Mouse (Mus musculus): ENCODE data around the gene Tm6sf2. TPM values are rescaled to one million over a fixed set of nuclear protein-coding genes. Genes with fewer than 3 reads are reported as not detected.
A peak's percentile ranks its signal among the peaks of the same experiment; 100 is the strongest.

The Tm6sf2 gene
- polyA plus RNA-seq, 1 experiment from 2014 or later, result 1.6 TPM

- no peak overlapping the region for H3K4me2 ChIP-seq
- no peaks in the 10 kb centered on the region for H3K36me3 ChIP-seq (ENCODE audit: control insufficient read depth, insufficient read depth, low read length)
- H3K4me1 ChIP-seq (ENCODE audit: control insufficient read depth, insufficient read depth, low read length), result peaks cover 9% of the 10 kb centered on the region; the same call in 1 of the 2 replicates
- DNase-seq (ENCODE audit: low spot score, missing footprints) (peak; percentile 28), ATAC-seq (ENCODE audit: low FRiP score) (no peak)
- H3K27ac ChIP-seq (ENCODE audit: low read depth, low read length), result no peak overlapping the region
- no peak overlapping the region for H3K4me3 ChIP-seq (ENCODE audit: low read depth, low read length)
- H3K9ac ChIP-seq (ENCODE audit: low read length), result no peak overlapping the region
- H3K9me3 ChIP-seq (ENCODE audit: control insufficient read depth, low read length), result no peaks in the 10 kb centered on the region
- 51% methylated on average over 2 of the region's 2 CpGs for WGBS
- H3K27me3 ChIP-seq (ENCODE audit: control insufficient read depth, insufficient read depth, low read length), result no peaks in the 10 kb centered on the region
Measured at GRCm38 (mm10) chr8:70122863-70123262, 50.1 kb downstream of the Tm6sf2 start.

DNA sequence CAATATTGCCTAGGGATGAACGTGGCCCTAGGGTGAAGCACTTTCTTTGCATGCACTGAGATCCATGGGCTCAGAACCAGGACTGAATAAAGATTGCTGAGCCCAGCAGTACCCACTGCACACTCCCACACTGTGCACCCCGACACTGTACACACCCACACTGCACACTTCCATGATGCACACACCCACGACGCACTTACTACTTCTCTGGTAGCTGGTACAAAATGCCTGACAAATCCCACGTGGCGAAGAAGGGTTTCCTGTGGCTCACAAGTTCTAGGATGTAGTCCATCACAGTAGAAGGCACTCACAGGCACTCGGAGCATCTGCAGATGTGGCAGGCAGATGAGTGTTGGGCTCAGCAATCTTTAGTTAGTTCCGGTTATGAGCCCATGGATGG, 52.3 kb downstream of the Tm6sf2 start:
- no peaks in the 10 kb centered on the region for H3K4me1 ChIP-seq (ENCODE audit: control insufficient read depth, insufficient read depth, low read length)
- no peaks in the 10 kb centered on the region for H3K36me3 ChIP-seq (ENCODE audit: control insufficient read depth, insufficient read depth, low read length)
- ATAC-seq (ENCODE audit: low FRiP score) (no peak), DNase-seq (ENCODE audit: low spot score, missing footprints) (peak; percentile 39)
- WGBS, result 67% methylated on average over 8 of the region's 8 CpGs
- H3K27ac ChIP-seq (ENCODE audit: low read depth, low read length), result no peak overlapping the region
- no peak overlapping the region for H3K4me2 ChIP-seq
- H3K27me3 ChIP-seq (ENCODE audit: control insufficient read depth, insufficient read depth, low read length), result no peaks in the 10 kb centered on the region
- no peaks in the 10 kb centered on the region for H3K9me3 ChIP-seq (ENCODE audit: control insufficient read depth, low read length)
- no peak overlapping the region for H3K4me3 ChIP-seq (ENCODE audit: low read depth, low read length)
- no peak overlapping the region for H3K9ac ChIP-seq (ENCODE audit: low read length)

DNA sequence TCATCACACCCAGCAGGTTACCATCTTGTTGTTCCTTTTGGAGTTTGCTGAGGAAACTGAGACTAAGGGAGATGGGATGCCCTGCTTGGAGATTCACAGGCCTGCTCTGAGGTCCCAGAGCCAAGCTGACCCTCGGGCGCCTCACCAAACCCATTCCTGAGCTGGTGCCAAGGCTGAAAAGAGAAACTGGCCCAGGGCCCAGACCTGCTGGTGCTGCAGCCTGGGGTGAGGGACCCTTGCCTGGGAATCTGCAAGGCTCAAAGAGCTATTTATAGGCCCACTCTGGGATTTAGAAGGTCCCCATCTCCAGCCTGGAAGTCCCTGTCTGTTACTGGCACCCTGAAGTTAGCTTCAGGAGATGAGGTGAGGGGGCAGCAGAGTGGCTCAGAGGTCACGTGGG, 55.7 kb downstream of the Tm6sf2 start:
- WGBS, result 79% methylated on average over 3 of the region's 3 CpGs
- Histone ChIP-seq H3K4me1 (ENCODE audit: control insufficient read depth, insufficient read depth, low read length) (peaks cover 4% of the 10 kb centered on the region), H3K9ac (ENCODE audit: low read length) (no peak overlapping the region), H3K9me3 (ENCODE audit: control insufficient read depth, low read length) (no peaks in the 10 kb centered on the region), H3K27ac (ENCODE audit: low read depth, low read length) (no peak overlapping the region), H3K36me3 (ENCODE audit: control insufficient read depth, insufficient read depth, low read length) (no peaks in the 10 kb centered on the region), H3K4me3 (ENCODE audit: low read depth, low read length) (no peak overlapping the region), H3K4me2 (no peak overlapping the region), H3K27me3 (ENCODE audit: control insufficient read depth, insufficient read depth, low read length) (no peaks in the 10 kb centered on the region)
- no peak for ATAC-seq (ENCODE audit: low FRiP score)
- DNase-seq (ENCODE audit: low spot score, missing footprints), result no peak

DNA sequence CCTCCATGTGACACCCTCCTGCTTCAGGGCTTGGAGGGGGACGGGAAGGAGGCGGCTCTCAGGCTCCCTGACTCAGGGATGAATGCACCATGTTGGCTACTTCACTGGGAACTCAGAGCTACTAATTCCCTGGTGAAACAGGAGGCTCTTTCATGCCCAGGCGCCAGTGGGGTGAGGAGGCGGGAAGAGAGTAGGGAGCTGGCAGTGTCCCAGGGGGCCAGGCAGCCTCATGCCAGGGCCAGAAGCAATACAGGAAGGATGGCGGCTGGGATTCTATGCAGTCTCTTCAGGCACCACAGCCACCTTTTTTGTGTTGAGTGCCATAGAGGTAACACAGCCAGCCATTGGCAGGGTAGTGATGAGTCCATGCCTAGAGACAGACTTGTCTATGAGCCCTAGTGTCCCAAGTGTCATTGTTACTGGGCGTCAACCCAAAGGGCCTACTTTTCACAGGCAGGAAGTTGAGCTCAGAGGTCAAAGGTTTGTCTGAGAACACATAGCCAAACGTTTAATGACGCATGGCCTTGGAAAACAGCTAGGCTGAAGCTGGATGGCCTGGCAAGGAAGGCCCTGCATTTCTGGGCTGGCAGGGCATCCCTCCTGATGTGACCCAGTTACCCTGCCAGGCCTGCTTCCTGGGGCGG, 56.7 kb downstream of the Tm6sf2 start:
- H3K9me3 ChIP-seq (ENCODE audit: control insufficient read depth, low read length), result no peaks in the 10 kb centered on the region
- H3K4me1 ChIP-seq (ENCODE audit: control insufficient read depth, insufficient read depth, low read length), result peaks cover 4% of the 10 kb centered on the region
- H3K27me3 ChIP-seq (ENCODE audit: control insufficient read depth, insufficient read depth, low read length), result no peaks in the 10 kb centered on the region
- H3K4me3 ChIP-seq (ENCODE audit: low read depth, low read length), result no peak overlapping the region
- H3K27ac ChIP-seq (ENCODE audit: low read depth, low read length), result no peak overlapping the region
- DNase-seq (ENCODE audit: low spot score, missing footprints), result no peak
- peaks cover 4% of the 10 kb centered on the region for H3K36me3 ChIP-seq (ENCODE audit: control insufficient read depth, insufficient read depth, low read length)
- no peak overlapping the region for H3K4me2 ChIP-seq
- no peak for ATAC-seq (ENCODE audit: low FRiP score)
- 74% methylated on average over 9 of the region's 9 CpGs for WGBS
- no peak overlapping the region for H3K9ac ChIP-seq (ENCODE audit: low read length)

Small RNA genes within 50 kb of the gene (microRNA-seq; reads per million reads assigned to microRNA genes)
- 0.95 reads per million for gene Mir7066

Other genes with a start within 250 kb of the Tm6sf2 start
- 33.9 and 39.1 TPM in 2 replicates for gene Pbx4, start 240.4 kb upstream of the Tm6sf2 start, polyA plus RNA-seq (2014; fragmentation: Nextera tagmentation; extraction: Ambion mirVana)
- gene Cilp2, start 185.2 kb upstream of the Tm6sf2 start, polyA plus RNA-seq (2014; fragmentation: Nextera tagmentation; extraction: Ambion mirVana), result 0.31 and 0.40 TPM in 2 replicates
- gene Tssk6, start 170.7 kb upstream of the Tm6sf2 start, polyA plus RNA-seq (2014; fragmentation: Nextera tagmentation; extraction: Ambion mirVana), result 3.4 and 4.0 TPM in 2 replicates
- gene Ndufa13, start 170.4 kb upstream of the Tm6sf2 start, polyA plus RNA-seq (2014; fragmentation: Nextera tagmentation; extraction: Ambion mirVana), result 167 and 172 TPM in 2 replicates
- 3.2 and 3.6 TPM in 2 replicates for gene Yjefn3, start 170.2 kb upstream of the Tm6sf2 start, polyA plus RNA-seq (2014; fragmentation: Nextera tagmentation; extraction: Ambion mirVana)
- gene Gatad2a, start 76.5 kb upstream of the Tm6sf2 start, polyA plus RNA-seq (2014; fragmentation: Nextera tagmentation; extraction: Ambion mirVana), result 52.7 and 65.2 TPM in 2 replicates
- 46.2 and 49.3 TPM in 2 replicates for gene Mau2, start 30.2 kb upstream of the Tm6sf2 start, polyA plus RNA-seq (2014; fragmentation: Nextera tagmentation; extraction: Ambion mirVana)
- 33.3 and 35.3 TPM in 2 replicates for gene Sugp1, start 30.1 kb upstream of the Tm6sf2 start, polyA plus RNA-seq (2014; fragmentation: Nextera tagmentation; extraction: Ambion mirVana)
- gene Hapln4, start 10.5 kb downstream of the Tm6sf2 start, polyA plus RNA-seq (2014; fragmentation: Nextera tagmentation; extraction: Ambion mirVana), result 0.04 and 0.22 TPM in 2 replicates
- 47.2 and 52.4 TPM in 2 replicates for gene Ncan, start 47.9 kb downstream of the Tm6sf2 start, polyA plus RNA-seq (2014; fragmentation: Nextera tagmentation; extraction: Ambion mirVana)
- gene Nr2c2ap, start 58.4 kb downstream of the Tm6sf2 start, polyA plus RNA-seq (2014; fragmentation: Nextera tagmentation; extraction: Ambion mirVana), result 14.3 and 16.9 TPM in 2 replicates
- gene Rfxank, start 66.2 kb downstream of the Tm6sf2 start, polyA plus RNA-seq (2014; fragmentation: Nextera tagmentation; extraction: Ambion mirVana), result 10.8 and 11.7 TPM in 2 replicates
- gene Borcs8, start 66.6 kb downstream of the Tm6sf2 start, polyA plus RNA-seq (2014; fragmentation: Nextera tagmentation; extraction: Ambion mirVana), result 37.4 and 41.3 TPM in 2 replicates
- 0.23 and 0.40 TPM in 2 replicates for gene Mef2b, start 66.8 kb downstream of the Tm6sf2 start, polyA plus RNA-seq (2014; fragmentation: Nextera tagmentation; extraction: Ambion mirVana)
- 28.6 and 33.3 TPM in 2 replicates for gene Tmem161a, start 99.4 kb downstream of the Tm6sf2 start, polyA plus RNA-seq (2014; fragmentation: Nextera tagmentation; extraction: Ambion mirVana)
- 1.6 and 2.1 TPM in 2 replicates for gene Slc25a42, start 139.4 kb downstream of the Tm6sf2 start, polyA plus RNA-seq (2014; fragmentation: Nextera tagmentation; extraction: Ambion mirVana)
- 42.4 and 47.5 TPM in 2 replicates for gene Sugp2, start 161.3 kb downstream of the Tm6sf2 start, polyA plus RNA-seq (2014; fragmentation: Nextera tagmentation; extraction: Ambion mirVana)
- 27.3 and 31.1 TPM in 2 replicates for gene Armc6, start 161.5 kb downstream of the Tm6sf2 start, polyA plus RNA-seq (2014; fragmentation: Nextera tagmentation; extraction: Ambion mirVana)
- gene Homer3, start 209.9 kb downstream of the Tm6sf2 start, polyA plus RNA-seq (2014; fragmentation: Nextera tagmentation; extraction: Ambion mirVana), result 50.5 and 61.2 TPM in 2 replicates
- 45.7 and 49.7 TPM in 2 replicates for gene Ddx49, start 229.6 kb downstream of the Tm6sf2 start, polyA plus RNA-seq (2014; fragmentation: Nextera tagmentation; extraction: Ambion mirVana)
- gene Cope, start 229.6 kb downstream of the Tm6sf2 start, polyA plus RNA-seq (2014; fragmentation: Nextera tagmentation; extraction: Ambion mirVana), result 230 and 240 TPM in 2 replicates
- gene Cers1, start 242.9 kb downstream of the Tm6sf2 start, polyA plus RNA-seq (2014; fragmentation: Nextera tagmentation; extraction: Ambion mirVana), result 5.5 and 7.0 TPM in 2 replicates